Mouse (Mus musculus): ENCODE measurements at regions not wholly inside any gene's neighbourhood (a gene's known extent, or its start where the extent isn't known, plus 50 kb on each side); places are given as distances from the start of the nearest gene placed in this dataset.

GRCm38 (mm10) chr9:52283558-52283957 is 115.2 kb upstream of the Zc3h12c start:
- TF ChIP-seq CHD1 (IDR thresholded peaks at IDR 0.05; ENCODE audit: low read depth, low read length) (no peak), POLR2A (IDR thresholded peaks at IDR 0.05; ENCODE audit: control insufficient read depth in 1 of 2, insufficient read depth in 1 of 2, low read depth in 1 of 2, low read length in 2 of 2, poor library complexity in 1 of 2) (no peak), SMC3 (IDR thresholded peaks at IDR 0.05; ENCODE audit: low read depth, low read length) (no peak)
